In the genomic region with DNA sequence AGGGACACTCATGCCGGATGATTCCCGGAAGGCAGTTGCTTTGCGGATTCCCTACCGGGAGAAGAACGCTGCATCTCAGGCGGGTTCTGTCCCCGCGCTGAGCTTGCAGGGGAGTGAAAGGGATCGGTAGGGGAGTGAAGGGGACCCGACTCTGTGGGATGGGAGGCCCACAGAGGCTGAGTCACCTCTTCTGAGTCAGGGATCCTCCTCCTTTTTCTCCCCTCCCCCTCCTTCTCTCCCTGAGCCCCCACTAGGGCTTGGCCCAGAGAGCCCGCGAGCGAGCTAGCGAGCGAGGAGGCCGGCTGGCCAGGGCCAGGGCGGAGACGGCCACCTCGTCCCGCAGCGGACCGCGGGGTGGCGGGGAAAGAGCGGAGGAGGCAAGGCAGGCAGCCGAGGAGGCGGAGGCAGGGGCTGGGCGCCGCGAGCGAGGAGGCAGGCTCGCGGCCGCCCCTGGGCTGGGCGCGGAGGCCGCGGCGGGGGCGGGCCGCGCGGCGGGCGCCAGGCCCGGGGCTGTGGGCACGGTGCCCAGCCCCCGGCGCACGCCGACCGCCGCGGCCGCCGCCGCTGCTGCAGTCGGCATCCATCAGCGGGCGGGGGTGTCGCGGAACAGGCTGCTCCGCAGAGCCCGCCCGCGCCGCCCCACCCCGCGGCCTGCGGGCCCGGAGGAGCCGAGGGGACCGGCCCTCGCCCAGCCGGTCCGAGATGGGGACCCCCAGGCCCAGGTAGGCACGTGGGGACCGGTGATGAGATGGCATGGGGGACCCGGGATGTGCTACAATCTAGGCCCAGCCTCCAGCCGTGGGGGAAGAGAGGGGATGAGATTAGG, we compare ENCODE assay signal across 8 mouse cellular contexts. TPM values are rescaled to one million over a fixed set of nuclear protein-coding genes. Genes with fewer than 3 reads are reported as not detected.
DNase-seq lines count a peak whose midpoint lies in the region; ATAC-seq and TF ChIP-seq lines count a peak whose summit lies in the region.

No protein-coding gene starts in this region.

- peak overlapping the region; percentile 75 for H3K9ac ChIP-seq in ES-Bruce4 (ENCODE audit: low read depth, poor library complexity, severe bottlenecking)
- H3K9ac ChIP-seq in liver, postnatal 0 days (replicated peaks) = peak overlapping the region; percentile 66
- peak overlapping the region; percentile 88 for H3K9ac ChIP-seq in neural tube, embryonic 12.5 days

- H3K9me3 ChIP-seq in ES-Bruce4 (replicated peaks; ENCODE audit: control insufficient read depth, insufficient read depth, low read length, poor library complexity, severe bottlenecking) = no peaks in the 10 kb centered on the region
- no peaks in the 10 kb centered on the region for H3K9me3 ChIP-seq in forebrain, embryonic 10.5 days
- H3K9me3 ChIP-seq in liver, postnatal 0 days (ENCODE audit: low read length) = no peaks in the 10 kb centered on the region
- H3K9me3 ChIP-seq in neural tube, embryonic 12.5 days = no peaks in the 10 kb centered on the region

- no peak for TF ChIP-seq CTCF in ES-Bruce4 (IDR thresholded peaks at IDR 0.05; ENCODE audit: low read depth, low read length)
- no peak for TF ChIP-seq CTCF in liver, postnatal 0 days (IDR thresholded peaks at IDR 0.05; ENCODE audit: low read depth)

- no peak for TF ChIP-seq EP300 in ES-Bruce4 (IDR thresholded peaks at IDR 0.05; ENCODE audit: insufficient read depth, low read depth, low read length)
- TF ChIP-seq EP300 in liver, postnatal 0 days (IDR thresholded peaks at IDR 0.05; ENCODE audit: low read depth) = no peak

- WGBS in forebrain, embryonic 10.5 days = under 1% methylated on average over 79 of the region's 80 CpGs
- 1% methylated on average over 60 of the region's 80 CpGs for WGBS in liver, postnatal 0 days (ENCODE audit: insufficient replicate concordance)
- WGBS in neural tube, embryonic 12.5 days = under 1% methylated on average over 62 of the region's 80 CpGs

- H3K27ac ChIP-seq in ES-Bruce4 (ENCODE audit: insufficient read depth, low read length) = no peak overlapping the region
- H3K27ac ChIP-seq in forebrain, embryonic 10.5 days = peak overlapping the region; percentile 90
- H3K27ac ChIP-seq in liver, postnatal 0 days (ENCODE audit: low read depth) = peak overlapping the region; percentile 75
- H3K27ac ChIP-seq in neural tube, embryonic 12.5 days = peak overlapping the region; percentile 53; the same call in 1 of the 2 replicates

- no peak for TF ChIP-seq POLR2A in ES-Bruce4 (IDR thresholded peaks at IDR 0.05; ENCODE audit: insufficient read depth, low read length)

- DNase-seq in brain, adult 2 months (ENCODE audit: low read depth, low spot score) = peak; percentile 92
- peak; percentile 64 for DNase-seq in forebrain, embryonic 10.5 days (ENCODE audit: extremely low spot score, low spot score)
- DNase-seq in heart, postnatal 14 days = peak; percentile 77 to 78
- peak; percentile 76 to 83 for DNase-seq in kidney, postnatal 4 days
- peak; percentile 54 for DNase-seq in liver, postnatal 0 days
- peak; percentile 38 for DNase-seq in thymus, postnatal 14 days

- H3K36me3 ChIP-seq in ES-Bruce4 (ENCODE audit: control insufficient read depth, insufficient read depth, low read length, poor library complexity, severe bottlenecking) = no peaks in the 10 kb centered on the region
- H3K36me3 ChIP-seq in forebrain, embryonic 10.5 days (replicated peaks) = no peaks in the 10 kb centered on the region
- H3K36me3 ChIP-seq in liver, postnatal 0 days (replicated peaks; ENCODE audit: insufficient read depth, low read length) = no peaks in the 10 kb centered on the region
- H3K36me3 ChIP-seq in neural tube, embryonic 12.5 days = no peaks in the 10 kb centered on the region

- intact Hi-C loops in heart, postnatal 14 days (cut with DNase I) = no loop called here

- peak overlapping the region; percentile 67 for H3K4me3 ChIP-seq in ES-Bruce4 (ENCODE audit: low read depth, low read length)
- H3K4me3 ChIP-seq in forebrain, embryonic 10.5 days = peak overlapping the region; percentile 71
- peak overlapping the region; percentile 49 for H3K4me3 ChIP-seq in liver, postnatal 0 days (ENCODE audit: low read depth, low read length)
- peak overlapping the region; percentile 63 for H3K4me3 ChIP-seq in neural tube, embryonic 12.5 days

- no peaks in the 10 kb centered on the region for H3K27me3 ChIP-seq in ES-Bruce4 (ENCODE audit: control insufficient read depth, insufficient read depth, low read length, poor library complexity, severe bottlenecking)
- H3K27me3 ChIP-seq in forebrain, embryonic 10.5 days (ENCODE audit: poor library complexity, severe bottlenecking) = peaks cover 42% of the 10 kb centered on the region
- peaks cover 21% of the 10 kb centered on the region for H3K27me3 ChIP-seq in liver, postnatal 0 days (ENCODE audit: insufficient read depth, low read length)
- 0 out of 2 replicates have a peak, but pooled peaks cover 3% of the 10 kb centered on the region for H3K27me3 ChIP-seq in neural tube, embryonic 12.5 days (replicated peaks)

- H3K4me2 ChIP-seq in liver, postnatal 0 days (ENCODE audit: low read depth, low read length) = peak overlapping the region; percentile 92
- peak overlapping the region; percentile 96 for H3K4me2 ChIP-seq in neural tube, embryonic 12.5 days (replicated peaks)

- H3K4me1 ChIP-seq in ES-Bruce4 (ENCODE audit: control insufficient read depth, insufficient read depth, low read length) = peaks cover 11% of the 10 kb centered on the region
- peaks cover 56% of the 10 kb centered on the region for H3K4me1 ChIP-seq in forebrain, embryonic 10.5 days
- H3K4me1 ChIP-seq in liver, postnatal 0 days (ENCODE audit: insufficient read depth) = peaks cover 17% of the 10 kb centered on the region
- peaks cover 19% of the 10 kb centered on the region for H3K4me1 ChIP-seq in neural tube, embryonic 12.5 days

- ATAC-seq in liver, postnatal 0 days = peak; percentile 79
- peak; percentile 73 for ATAC-seq in neural tube, embryonic 12.5 days (ENCODE audit: low FRiP score, low read depth)

RNA-seq across cellular contexts. Expression of a gene that starts 54.8 kb away (rescaled TPM):
- polyA plus RNA-seq in ES-Bruce4 (2011; ENCODE audit: insufficient read depth, insufficient read length, low read depth, missing spikeins) = 21.4 and 23.6 TPM in 2 replicates
- 0.93 and 1.1 TPM in 2 replicates for polyA plus RNA-seq in forebrain, embryonic 10.5 days (2016; fragmentation: Nextera tagmentation; extraction: Ambion mirVana)
- total RNA-seq in heart, postnatal 14 days (2021) = 10 to 100 TPM; 10.1 to 13.9 TPM
- 0.49 and 0.51 TPM in 2 replicates for polyA plus RNA-seq in liver, postnatal 0 days (2015; fragmentation: Nextera tagmentation; extraction: Ambion mirVana)
- polyA plus RNA-seq in neural tube, embryonic 12.5 days (2016; fragmentation: Nextera tagmentation; extraction: Ambion mirVana) = 5.0 and 5.1 TPM in 2 replicates

Comparison
In these comparisons a context has a peak if more than half of its experiments do, and no peak if none do; other contexts are left out.
1. DNase-seq: peak in every context shown above with its lines; median percentile 92 in brain, adult 2 months; 80 in kidney, postnatal 4 days; 78 in heart, postnatal 14 days; 64 in forebrain, embryonic 10.5 days; 54 in liver, postnatal 0 days; 38 in thymus, postnatal 14 days.